Mouse (Mus musculus): ENCODE measurements at regions not wholly inside any gene's neighbourhood (a gene's known extent, or its start where the extent isn't known, plus 50 kb on each side); places are given as distances from the start of the nearest gene placed in this dataset.
"Not testable (repeated sequence)": the region's sequence is repeated elsewhere in the genome, so short reads cannot be mapped to it uniquely, and the experiment has no call there.

DNA sequence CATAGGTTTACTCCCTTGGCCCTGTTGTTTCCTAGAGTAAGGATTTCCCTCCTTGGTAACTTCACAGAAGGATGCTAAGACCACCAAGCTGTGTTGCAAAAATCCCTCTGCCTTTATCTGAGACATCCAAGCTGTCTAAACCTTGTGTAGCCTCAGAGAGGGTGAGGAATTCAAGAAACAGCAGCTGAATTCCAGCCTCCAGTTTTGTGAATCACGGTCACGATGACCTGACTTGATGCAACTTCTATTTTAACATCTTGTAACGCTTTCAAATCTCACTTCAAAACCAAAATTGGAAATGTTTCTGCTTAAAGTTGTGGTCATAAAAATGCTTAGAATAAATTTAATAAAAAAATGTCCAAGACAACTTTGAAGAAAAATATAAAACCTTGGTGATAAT lies 188.4 kb downstream of the Phf3 start:
- H3K27ac ChIP-seq, result no peak overlapping the region
- DNase-seq (ENCODE audit: low read depth in 3 of 3, low spot score in 3 of 3) (no peak), ATAC-seq (ENCODE audit: insufficient read depth) (no peak)
- no peaks in the 10 kb centered on the region for H3K4me1 ChIP-seq (replicated peaks; ENCODE audit: control insufficient read depth in 2 of 2, insufficient read depth in 2 of 2, low read length in 1 of 2)
- H3K9me3 ChIP-seq (ENCODE audit: control insufficient read depth, low read length), result no peaks in the 10 kb centered on the region
- no peak for TF ChIP-seq CTCF (IDR thresholded peaks at IDR 0.05; ENCODE audit: low read depth)
- TF ChIP-seq EP300 (IDR thresholded peaks at IDR 0.05; ENCODE audit: low read depth), result no peak
- no peak overlapping the region for H3K9ac ChIP-seq (replicated peaks)
- WGBS (ENCODE audit: insufficient replicate concordance), result 61% methylated on average over 3 of the region's 3 CpGs
- no peak overlapping the region for H3K4me3 ChIP-seq (ENCODE audit: insufficient read depth in 1 of 2, low read depth in 2 of 2, low read length in 2 of 2)
- no peaks in the 10 kb centered on the region for H3K27me3 ChIP-seq (ENCODE audit: control insufficient read depth, insufficient read depth, low read length)
- H3K4me2 ChIP-seq (ENCODE audit: low read depth), result no peak overlapping the region
- no peaks in the 10 kb centered on the region for H3K36me3 ChIP-seq (replicated peaks; ENCODE audit: control insufficient read depth, insufficient read depth, low read depth)

DNA sequence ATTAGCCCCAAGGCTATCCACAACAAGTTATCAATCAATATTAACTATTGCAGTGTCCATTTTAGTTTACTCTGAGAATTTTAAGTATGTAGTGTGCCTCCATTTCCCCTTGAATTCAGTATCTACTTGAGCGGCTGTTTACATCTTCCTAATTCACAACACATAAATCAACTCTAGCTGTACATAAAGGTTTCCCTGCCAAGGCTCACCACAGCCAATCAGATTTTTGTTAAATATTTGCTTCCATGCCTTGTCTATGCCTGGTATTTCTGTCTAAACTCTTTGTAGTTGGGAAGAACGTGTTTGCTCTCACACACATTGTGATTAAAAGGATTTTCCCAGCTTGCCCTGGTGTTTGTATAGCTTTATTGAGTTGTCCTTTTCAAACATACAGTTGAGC lies 189.8 kb downstream of the Phf3 start:
- DNase-seq (ENCODE audit: low read depth in 3 of 3, low spot score in 3 of 3), result no peak
- H3K4me1 ChIP-seq (replicated peaks; ENCODE audit: control insufficient read depth in 2 of 2, insufficient read depth in 2 of 2, low read length in 1 of 2), result no peaks in the 10 kb centered on the region

DNA sequence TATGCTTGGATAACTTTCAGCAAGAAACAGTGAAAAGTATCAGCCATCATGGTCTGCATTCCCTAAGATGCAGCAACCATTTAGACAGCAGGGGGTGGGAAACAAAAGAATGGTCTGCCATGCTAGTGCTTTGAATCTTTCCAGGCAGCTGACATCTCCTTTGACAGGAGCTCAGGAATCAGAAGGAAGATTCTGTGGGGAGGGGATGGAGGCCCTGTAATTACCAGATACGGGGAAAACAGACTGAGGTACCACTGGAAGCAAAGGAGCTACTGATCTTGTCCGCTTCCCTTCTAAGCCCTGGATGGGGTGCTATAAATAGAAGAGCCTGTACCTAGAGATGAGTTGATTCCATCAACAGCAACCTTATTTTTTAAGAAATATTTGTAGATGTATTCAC lies 233.9 kb downstream of the Phf3 start:
- H3K9me3 ChIP-seq (ENCODE audit: control insufficient read depth, low read length), result no peaks in the 10 kb centered on the region
- H3K36me3 ChIP-seq (replicated peaks; ENCODE audit: control insufficient read depth, insufficient read depth, low read depth), result no peaks in the 10 kb centered on the region
- H3K4me3 ChIP-seq (ENCODE audit: insufficient read depth in 1 of 2, low read depth in 2 of 2, low read length in 2 of 2), result no peak overlapping the region
- H3K27me3 ChIP-seq (ENCODE audit: control insufficient read depth, insufficient read depth, low read length), result no peaks in the 10 kb centered on the region
- no peak overlapping the region for H3K27ac ChIP-seq
- DNase-seq (ENCODE audit: low read depth in 3 of 3, low spot score in 3 of 3), result no peak
- ATAC-seq (ENCODE audit: insufficient read depth), result no peak
- WGBS (ENCODE audit: insufficient replicate concordance), result 56% methylated on average over 2 of the region's 2 CpGs
- TF ChIP-seq EP300 (IDR thresholded peaks at IDR 0.05; ENCODE audit: low read depth), result no peak
- TF ChIP-seq CTCF (IDR thresholded peaks at IDR 0.05; ENCODE audit: low read depth), result no peak
- H3K4me1 ChIP-seq (replicated peaks; ENCODE audit: control insufficient read depth in 2 of 2, insufficient read depth in 2 of 2, low read length in 1 of 2), result no peaks in the 10 kb centered on the region
- no peak overlapping the region for H3K9ac ChIP-seq (replicated peaks)
- no peak overlapping the region for H3K4me2 ChIP-seq (ENCODE audit: low read depth)

More for the DNA sequence above, 189.8 kb downstream of the Phf3 start:
- H3K27ac ChIP-seq, result no peak overlapping the region
- H3K27me3 ChIP-seq (ENCODE audit: control insufficient read depth, insufficient read depth, low read length), result no peaks in the 10 kb centered on the region
- no peak overlapping the region for H3K9ac ChIP-seq (replicated peaks)
- no peak for TF ChIP-seq EP300 (IDR thresholded peaks at IDR 0.05; ENCODE audit: low read depth)
- TF ChIP-seq CTCF (IDR thresholded peaks at IDR 0.05; ENCODE audit: low read depth), result no peak
- H3K4me3 ChIP-seq (ENCODE audit: insufficient read depth in 1 of 2, low read depth in 2 of 2, low read length in 2 of 2), result no peak overlapping the region
- no peaks in the 10 kb centered on the region for H3K9me3 ChIP-seq (ENCODE audit: control insufficient read depth, low read length)
- H3K36me3 ChIP-seq (replicated peaks; ENCODE audit: control insufficient read depth, insufficient read depth, low read depth), result no peaks in the 10 kb centered on the region
- H3K4me2 ChIP-seq (ENCODE audit: low read depth), result no peak overlapping the region
- WGBS (ENCODE audit: insufficient replicate concordance), result 46% methylated on average over 2 of the region's 2 CpGs
- ATAC-seq (ENCODE audit: insufficient read depth), result no peak

DNA sequence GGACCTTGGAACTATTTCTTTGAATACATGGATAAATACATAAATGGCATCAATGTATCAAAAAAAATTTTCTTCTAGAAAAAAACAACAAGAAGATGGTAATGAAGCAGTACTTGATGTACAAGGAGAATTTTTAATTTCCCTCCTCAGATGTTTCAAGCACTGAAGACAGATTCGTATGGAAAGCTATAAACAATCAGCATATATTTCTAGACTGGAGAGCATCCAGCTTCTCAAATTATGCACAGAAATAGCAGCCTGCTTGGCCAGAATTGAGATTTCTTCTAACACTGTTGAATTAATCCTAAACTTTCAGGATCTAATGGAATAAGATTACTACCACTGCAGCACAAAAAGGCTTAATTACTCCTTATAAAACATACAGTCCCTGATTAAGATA lies 241.0 kb downstream of the Phf3 start:
- Histone ChIP-seq H3K36me3 (replicated peaks; ENCODE audit: control insufficient read depth, insufficient read depth, low read depth) (no peaks in the 10 kb centered on the region), H3K4me1 (replicated peaks; ENCODE audit: control insufficient read depth in 2 of 2, insufficient read depth in 2 of 2, low read length in 1 of 2) (no peaks in the 10 kb centered on the region), H3K27ac (no peak overlapping the region), H3K27me3 (ENCODE audit: control insufficient read depth, insufficient read depth, low read length) (no peaks in the 10 kb centered on the region), H3K4me3 (ENCODE audit: insufficient read depth in 1 of 2, low read depth in 2 of 2, low read length in 2 of 2) (no peak overlapping the region), H3K4me2 (ENCODE audit: low read depth) (no peak overlapping the region), H3K9me3 (ENCODE audit: control insufficient read depth, low read length) (no peaks in the 10 kb centered on the region), H3K9ac (replicated peaks) (no peak overlapping the region)
- ATAC-seq (ENCODE audit: insufficient read depth), result no peak
- 49% methylated on average over 1 of the region's 1 CpGs for WGBS (ENCODE audit: insufficient replicate concordance)
- no peak for DNase-seq (ENCODE audit: low read depth in 3 of 3, low spot score in 3 of 3)
- TF ChIP-seq CTCF (IDR thresholded peaks at IDR 0.05; ENCODE audit: low read depth) (no peak), EP300 (IDR thresholded peaks at IDR 0.05; ENCODE audit: low read depth) (no peak)

DNA sequence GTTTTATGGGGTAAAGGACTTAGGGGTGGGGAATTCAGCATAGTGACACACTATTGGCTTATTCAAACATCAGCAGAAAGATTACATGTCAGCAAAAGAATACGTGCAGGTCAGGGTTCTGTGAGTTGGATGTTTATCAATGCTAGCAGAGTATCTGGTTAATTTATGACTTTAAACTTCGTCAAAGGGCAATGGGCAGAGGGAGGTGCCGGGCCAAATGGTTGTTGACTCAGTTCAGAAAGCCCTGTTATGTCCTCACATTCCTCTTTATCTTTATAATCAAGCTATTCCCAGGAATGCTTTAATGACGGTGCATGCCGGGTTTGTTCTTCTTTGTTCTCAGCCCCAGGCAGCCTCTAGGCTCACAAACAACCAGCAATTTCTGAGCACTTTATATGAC lies 245.9 kb downstream of the Phf3 start:
- not testable (repeated sequence) for H3K4me3 ChIP-seq (ENCODE audit: insufficient read depth in 1 of 2, low read depth in 2 of 2, low read length in 2 of 2); H3K4me1 ChIP-seq (replicated peaks; ENCODE audit: control insufficient read depth in 2 of 2, insufficient read depth in 2 of 2, low read length in 1 of 2); H3K27me3 ChIP-seq (ENCODE audit: control insufficient read depth, insufficient read depth, low read length); ATAC-seq (ENCODE audit: insufficient read depth); H3K4me2 ChIP-seq (ENCODE audit: low read depth); H3K9me3 ChIP-seq (ENCODE audit: control insufficient read depth, low read length); H3K27ac ChIP-seq; H3K9ac ChIP-seq (replicated peaks); DNase-seq (ENCODE audit: low read depth in 3 of 3, low spot score in 3 of 3); H3K36me3 ChIP-seq (replicated peaks; ENCODE audit: control insufficient read depth, insufficient read depth, low read depth)
- WGBS (ENCODE audit: insufficient replicate concordance), result 49% methylated on average over 5 of the region's 5 CpGs
